ENCODE assay signal across 8 mouse cellular contexts in the genomic region with DNA sequence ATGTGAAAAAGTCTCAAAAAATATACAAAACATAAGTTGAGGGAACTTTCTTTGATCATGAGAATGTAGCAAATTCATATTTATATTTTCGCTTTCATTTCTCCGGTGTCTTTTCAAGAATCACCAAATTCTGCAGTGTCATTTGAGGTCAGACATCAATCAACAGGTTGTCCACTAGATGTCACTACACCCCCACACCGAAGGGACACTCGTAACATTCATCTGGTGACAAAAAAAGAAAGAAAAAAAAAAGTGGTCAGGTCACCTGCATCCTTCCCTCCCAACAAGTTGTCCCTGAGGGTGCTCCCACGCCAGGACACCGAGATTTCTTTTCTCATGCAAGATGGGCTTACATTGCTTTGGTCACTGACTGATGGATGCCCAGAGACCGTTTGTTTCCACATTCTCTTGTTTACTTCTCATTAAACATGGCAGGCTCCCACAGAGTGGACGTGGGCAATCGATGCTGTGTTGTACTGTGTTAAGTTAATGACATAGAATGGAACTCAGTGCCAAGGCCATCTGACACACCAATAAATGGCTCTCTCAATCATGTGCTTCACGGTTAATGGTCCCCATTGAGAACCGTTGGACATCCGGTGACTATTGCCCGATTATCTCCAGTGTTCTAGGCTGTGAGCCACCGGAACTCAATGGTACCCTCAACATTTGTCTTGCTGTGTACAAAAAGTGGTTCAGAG.
DNase-seq lines count a peak whose midpoint lies in the region; ATAC-seq and TF ChIP-seq lines count a peak whose summit lies in the region.

No protein-coding gene starts in this region.

- no peaks in the 10 kb centered on the region for H3K4me1 ChIP-seq in embryonic facial prominence, embryonic 11.5 days (ENCODE audit: control insufficient read depth, insufficient read depth, low read length)

- H3K27me3 ChIP-seq in embryonic facial prominence, embryonic 11.5 days (ENCODE audit: control insufficient read depth, insufficient read depth, low read length) = no peaks in the 10 kb centered on the region

- 84% methylated on average over 14 of the region's 14 CpGs for WGBS in embryonic facial prominence, embryonic 11.5 days

- peak; percentile 56 for TF ChIP-seq CTCF in left cerebral cortex, adult 2 months (IDR thresholded peaks at IDR 0.05)

- no peaks in the 10 kb centered on the region for H3K36me3 ChIP-seq in embryonic facial prominence, embryonic 11.5 days (replicated peaks; ENCODE audit: control insufficient read depth, insufficient read depth, low read depth, low read length)

- ATAC-seq in embryonic facial prominence, embryonic 11.5 days (replicated peaks; ENCODE audit: insufficient number of reproducible peaks, low FRiP score, low TSS enrichment, low read depth) = no peak
- no peak for ATAC-seq in erythroblast, adult 5-6 weeks (replicated peaks; ENCODE audit: low FRiP score, poor library complexity, severe bottlenecking)

- H3K4me3 ChIP-seq in left cerebral cortex, adult 2 months = no peak overlapping the region
- H3K4me3 ChIP-seq in embryonic facial prominence, embryonic 11.5 days (ENCODE audit: low read depth, low read length) = no peak overlapping the region

- intact Hi-C loops in left cerebral cortex, adult 2 months (cut with DNase I) = loop anchor here (2.0 to 5.0 kb wide), 2 partner anchors 147 to 333 kb away; no protein-coding TSS in a partner anchor

- no peak overlapping the region for H3K27ac ChIP-seq in left cerebral cortex, adult 2 months
- H3K27ac ChIP-seq in embryonic facial prominence, embryonic 11.5 days (replicated peaks; ENCODE audit: low read depth, low read length) = no peak overlapping the region

- no peaks in the 10 kb centered on the region for H3K9me3 ChIP-seq in embryonic facial prominence, embryonic 11.5 days (replicated peaks; ENCODE audit: control insufficient read depth, low read length)

- H3K4me2 ChIP-seq in embryonic facial prominence, embryonic 11.5 days (ENCODE audit: low read depth, low read length) = no peak overlapping the region

- no peak overlapping the region for H3K9ac ChIP-seq in embryonic facial prominence, embryonic 11.5 days (replicated peaks; ENCODE audit: low read length)

- peak; percentile 30 to 82 for DNase-seq in adrenal gland, adult (ENCODE audit: inconsistent age in 2 of 2, low spot score in 1 of 2)
- no peak for DNase-seq in adrenal gland, postnatal 4 days (ENCODE audit: low spot score in 2 of 2)
- no peak for DNase-seq in left cerebral cortex, adult 2 months (ENCODE audit: extremely low spot score in 1 of 2, low spot score in 2 of 2)
- no peak for DNase-seq in left cerebral cortex, adult 18-20 months (ENCODE audit: low spot score in 2 of 2)
- peak; percentile 69 for DNase-seq in Muller cell, postnatal 12 days (ENCODE audit: inconsistent ontology term)
- DNase-seq in embryonic facial prominence, embryonic 11.5 days (ENCODE audit: low spot score) = peak; percentile 44
- DNase-seq in lung, postnatal 36 days = peak; percentile 51

Comparison
In these comparisons a context has a peak if more than half of its experiments do, and no peak if none do; other contexts are left out.
1. DNase-seq: peak in adrenal gland, adult (2 of 2), Muller cell, postnatal 12 days (single experiment), embryonic facial prominence, embryonic 11.5 days (single experiment) and lung, postnatal 36 days (single experiment); none in adrenal gland, postnatal 4 days (0 of 2), left cerebral cortex, adult 2 months (0 of 2) and left cerebral cortex, adult 18-20 months (0 of 2).